Mouse (Mus musculus): ENCODE results near the gene Lhpp. TPM values are rescaled to one million over a fixed set of nuclear protein-coding genes. Genes with fewer than 3 reads are reported as not detected.

The Lhpp gene
- polyA plus RNA-seq, 1 experiment from 2014 or later: 9.3 TPM

DNA sequence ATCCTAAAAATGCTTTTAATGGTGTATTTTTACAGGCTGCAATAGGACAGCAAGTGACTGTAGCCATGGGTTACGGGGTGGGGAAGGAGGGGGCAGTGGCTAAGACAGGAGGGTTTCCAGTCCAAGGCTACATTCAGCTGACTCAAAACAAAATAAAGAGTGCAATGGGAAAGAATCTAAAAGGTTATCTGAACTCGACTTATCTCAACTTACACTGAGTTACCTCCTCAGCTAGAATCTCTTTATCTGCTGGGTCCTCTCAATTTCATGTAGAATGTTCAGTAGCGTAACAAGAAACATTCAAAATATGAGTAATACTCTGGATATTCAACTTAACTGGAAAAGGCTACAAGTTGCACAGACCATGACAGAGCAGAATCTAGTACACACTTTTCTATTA lies 37.7 kb upstream of the Lhpp start:
- H3K4me3 ChIP-seq (ENCODE audit: low read depth, low read length): no peak overlapping the region

GRCm38 (mm10) chr7:132573205-132573604 lies 37.2 kb upstream of the Lhpp start:
- Histone ChIP-seq H3K4me3 (ENCODE audit: low read depth, low read length) (no peak overlapping the region), H3K9me3 (ENCODE audit: control insufficient read depth, low read length) (no peaks in the 10 kb centered on the region), H3K9ac (ENCODE audit: low read length) (no peak overlapping the region), H3K4me2 (replicated peaks; ENCODE audit: low read depth) (no peak overlapping the region), H3K36me3 (ENCODE audit: control insufficient read depth, insufficient read depth, low read length) (0 out of 2 replicates have a peak, but pooled peaks cover 2% of the 10 kb centered on the region), H3K27me3 (ENCODE audit: control insufficient read depth, insufficient read depth, low read length) (no peaks in the 10 kb centered on the region), H3K4me1 (replicated peaks; ENCODE audit: control insufficient read depth, insufficient read depth) (peaks cover 12% of the 10 kb centered on the region), H3K27ac (replicated peaks) (no peak overlapping the region)
- no peak for DNase-seq (ENCODE audit: low spot score)
- WGBS: 53% methylated on average over 6 of the region's 6 CpGs
- no peak for ATAC-seq (ENCODE audit: low FRiP score, low TSS enrichment)
- no peak for TF ChIP-seq EP300 (optimal IDR thresholded peaks at IDR 0.05)
- TF ChIP-seq CTCF (IDR thresholded peaks at IDR 0.05; ENCODE audit: low read depth): no peak

More for the DNA sequence above, 37.7 kb upstream of the Lhpp start:
- TF ChIP-seq EP300 (optimal IDR thresholded peaks at IDR 0.05) (no peak), CTCF (IDR thresholded peaks at IDR 0.05; ENCODE audit: low read depth) (no peak)
- H3K27me3 ChIP-seq (ENCODE audit: control insufficient read depth, insufficient read depth, low read length): no peaks in the 10 kb centered on the region
- no peak overlapping the region for H3K4me2 ChIP-seq (replicated peaks; ENCODE audit: low read depth)
- no peak for ATAC-seq (ENCODE audit: low FRiP score, low TSS enrichment)
- H3K4me1 ChIP-seq (replicated peaks; ENCODE audit: control insufficient read depth, insufficient read depth): peaks cover 12% of the 10 kb centered on the region
- no peaks in the 10 kb centered on the region for H3K9me3 ChIP-seq (ENCODE audit: control insufficient read depth, low read length)
- WGBS: 65% methylated on average over 3 of the region's 3 CpGs
- H3K36me3 ChIP-seq (ENCODE audit: control insufficient read depth, insufficient read depth, low read length): 0 out of 2 replicates have a peak, but pooled peaks cover 2% of the 10 kb centered on the region
- no peak overlapping the region for H3K27ac ChIP-seq (replicated peaks)
- DNase-seq (ENCODE audit: low spot score): no peak
- H3K9ac ChIP-seq (ENCODE audit: low read length): 0 out of 2 replicates have a peak overlapping the region, but pooled peaks have one; percentile 27

GRCm38 (mm10) chr7:132574646-132575045 lies 35.8 kb upstream of the Lhpp start:
- no peaks in the 10 kb centered on the region for H3K36me3 ChIP-seq (ENCODE audit: control insufficient read depth, insufficient read depth, low read length)
- TF ChIP-seq EP300 (optimal IDR thresholded peaks at IDR 0.05) (no peak), CTCF (IDR thresholded peaks at IDR 0.05; ENCODE audit: low read depth) (no peak)
- 32% methylated on average over 5 of the region's 5 CpGs for WGBS
- H3K4me1 ChIP-seq (replicated peaks; ENCODE audit: control insufficient read depth, insufficient read depth): peaks cover 12% of the 10 kb centered on the region
- H3K4me3 ChIP-seq (ENCODE audit: low read depth, low read length): no peak overlapping the region
- H3K27ac ChIP-seq (replicated peaks): no peak overlapping the region
- H3K9ac ChIP-seq (ENCODE audit: low read length): no peak overlapping the region
- no peaks in the 10 kb centered on the region for H3K27me3 ChIP-seq (ENCODE audit: control insufficient read depth, insufficient read depth, low read length)
- no peaks in the 10 kb centered on the region for H3K9me3 ChIP-seq (ENCODE audit: control insufficient read depth, low read length)
- ATAC-seq (ENCODE audit: low FRiP score, low TSS enrichment) (no peak), DNase-seq (ENCODE audit: low spot score) (no peak)
- H3K4me2 ChIP-seq (replicated peaks; ENCODE audit: low read depth): peak overlapping the region; percentile 77; the same call in 1 of the 2 replicates

GRCm38 (mm10) chr7:132575623-132576022 lies 34.8 kb upstream of the Lhpp start:
- no peaks in the 10 kb centered on the region for H3K36me3 ChIP-seq (ENCODE audit: control insufficient read depth, insufficient read depth, low read length)
- peak overlapping the region; percentile 65 for H3K4me3 ChIP-seq (ENCODE audit: low read depth, low read length)
- TF ChIP-seq CTCF (IDR thresholded peaks at IDR 0.05; ENCODE audit: low read depth) (peak; percentile 69), EP300 (optimal IDR thresholded peaks at IDR 0.05) (no peak)
- no peaks in the 10 kb centered on the region for H3K27me3 ChIP-seq (ENCODE audit: control insufficient read depth, insufficient read depth, low read length)
- DNase-seq (ENCODE audit: low spot score) (peak; percentile 86), ATAC-seq (ENCODE audit: low FRiP score, low TSS enrichment) (peak; percentile 89)
- peak overlapping the region; percentile 99 for H3K27ac ChIP-seq (replicated peaks)
- H3K4me1 ChIP-seq (replicated peaks; ENCODE audit: control insufficient read depth, insufficient read depth): peaks cover 12% of the 10 kb centered on the region
- H3K4me2 ChIP-seq (replicated peaks; ENCODE audit: low read depth): peak overlapping the region; percentile 77
- H3K9me3 ChIP-seq (ENCODE audit: control insufficient read depth, low read length): no peaks in the 10 kb centered on the region
- 0% methylated on average over 13 of the region's 13 CpGs for WGBS
- H3K9ac ChIP-seq (ENCODE audit: low read length): peak overlapping the region; percentile 84

- H3K9ac ChIP-seq (ENCODE audit: low read length): peak within 1 kb of the TSS; percentile 84
- peaks cover 10% of the 10 kb centered on the region for H3K4me1 ChIP-seq (replicated peaks; ENCODE audit: control insufficient read depth, insufficient read depth)
- peak within 1 kb of the TSS; percentile 99 for H3K27ac ChIP-seq (replicated peaks)
- H3K4me3 ChIP-seq (ENCODE audit: low read depth, low read length): peak within 1 kb of the TSS; percentile 65
- ATAC-seq (ENCODE audit: low FRiP score, low TSS enrichment) (peak; percentile 97), DNase-seq (ENCODE audit: low spot score) (peak; percentile 97)
- no peaks in the 10 kb centered on the region for H3K36me3 ChIP-seq (ENCODE audit: control insufficient read depth, insufficient read depth, low read length)
- peak within 1 kb of the TSS; percentile 77 for H3K4me2 ChIP-seq (replicated peaks; ENCODE audit: low read depth)
- TF ChIP-seq EP300 (optimal IDR thresholded peaks at IDR 0.05) (no peak), CTCF (IDR thresholded peaks at IDR 0.05; ENCODE audit: low read depth) (no peak)
- H3K9me3 ChIP-seq (ENCODE audit: control insufficient read depth, low read length): no peaks in the 10 kb centered on the region
- H3K27me3 ChIP-seq (ENCODE audit: control insufficient read depth, insufficient read depth, low read length): no peaks in the 10 kb centered on the region
- WGBS: under 1% methylated on average over 48 of the region's 49 CpGs
Observed at GRCm38 (mm10) chr7:132576116-132576650, 34.3 kb upstream of the Lhpp start, which contains the start of gene Oat. TSS of gene Oat (minus strand) at chr7:132576398.

DNA sequence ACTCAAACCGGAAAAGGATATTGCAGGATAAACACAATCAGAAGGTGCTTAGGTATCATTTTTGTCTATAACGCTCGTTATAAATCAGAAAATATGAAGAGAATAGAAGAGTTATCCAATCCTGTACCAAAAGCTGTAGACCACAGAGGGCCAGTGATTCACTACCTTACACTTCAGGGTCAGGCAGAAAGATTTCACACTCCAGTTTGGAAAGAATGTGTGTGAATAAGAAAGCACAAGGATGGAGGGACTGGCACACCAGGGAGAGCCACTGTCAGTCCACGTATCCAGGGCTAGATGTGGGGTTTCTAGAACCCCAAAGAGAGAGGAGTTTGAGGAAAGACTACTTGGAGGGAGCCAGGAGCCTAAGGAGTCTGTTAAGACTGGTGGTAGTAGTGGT lies 33.5 kb upstream of the Lhpp start:
- Histone ChIP-seq H3K36me3 (ENCODE audit: control insufficient read depth, insufficient read depth, low read length) (no peaks in the 10 kb centered on the region), H3K9me3 (ENCODE audit: control insufficient read depth, low read length) (no peaks in the 10 kb centered on the region), H3K4me2 (replicated peaks; ENCODE audit: low read depth) (peak overlapping the region; percentile 48), H3K27me3 (ENCODE audit: control insufficient read depth, insufficient read depth, low read length) (no peaks in the 10 kb centered on the region), H3K27ac (replicated peaks) (no peak overlapping the region; the same call in 1 of the 2 replicates), H3K4me1 (replicated peaks; ENCODE audit: control insufficient read depth, insufficient read depth) (peaks cover 9% of the 10 kb centered on the region), H3K4me3 (ENCODE audit: low read depth, low read length) (0 out of 2 replicates have a peak overlapping the region, but pooled peaks have one; percentile 65), H3K9ac (ENCODE audit: low read length) (no peak overlapping the region)
- DNase-seq (ENCODE audit: low spot score) (no peak), ATAC-seq (ENCODE audit: low FRiP score, low TSS enrichment) (no peak)
- TF ChIP-seq EP300 (optimal IDR thresholded peaks at IDR 0.05) (no peak), CTCF (IDR thresholded peaks at IDR 0.05; ENCODE audit: low read depth) (no peak)
- WGBS: 45% methylated on average over 4 of the region's 4 CpGs
